Mouse (Mus musculus) forebrain, embryonic 10.5 days (tissue): ENCODE data around the gene Piwil4. TPM values are rescaled to one million over a fixed set of nuclear protein-coding genes. Genes with fewer than 3 reads are reported as not detected.

ENCODE experiments used
- DNase-seq: peaks from one replicate; pipeline ENCODE4 v3.0.0-alpha.2; 2017; ENCODE audit warnings: low spot score; ENCODE audit errors: extremely low spot score
- H3K27ac ChIP-seq: fragments of 300-500 bp; sonication (generic); 2 replicates; pipeline ENCODE4 v1.5.1; 2016; ENCODE audit warnings: mild to moderate bottlenecking
- H3K27me3 ChIP-seq: fragments of 300-500 bp; sonication (generic); 2 replicates; pipeline ENCODE4 v1.6.1; 2016; ENCODE audit warnings: mild to moderate bottlenecking; ENCODE audit not compliant: poor library complexity, severe bottlenecking
- H3K36me3 ChIP-seq: fragments of 300-500 bp; sonication (generic); replicated peaks from 2 replicates; pipeline ENCODE4 v1.6.1; 2016; ENCODE audit warnings: mild to moderate bottlenecking, moderate library complexity
- H3K4me1 ChIP-seq: fragments of 300-500 bp; sonication (generic); 2 replicates; pipeline ENCODE4 v1.6.1; 2016
- H3K4me3 ChIP-seq: fragments of 300-500 bp; sonication (generic); 2 replicates; pipeline ENCODE4 v1.5.1; 2016; ENCODE audit warnings: mild to moderate bottlenecking, moderate library complexity
- H3K9me3 ChIP-seq: fragments of 300-500 bp; sonication (generic); 2 replicates; pipeline ENCODE4 v1.6.1; 2016; ENCODE audit warnings: mild to moderate bottlenecking, moderate library complexity
- WGBS: fragments of 180-500 bp; shearing (Covaris S2); methylation state at CpG from one replicate; pipeline ENCODE4 v1.1.7; 2016; 5-methylcytosine and 5-hydroxymethylcytosine counted together
- polyA plus RNA-seq: library from polyadenylated mRNA; unstranded; fragments of >200 nt; fragmentation: Nextera tagmentation; extraction: Ambion mirVana; gene quantifications from 2 replicates; pipeline ENCODE4 v1.2.1, GENCODE M21; 2016

Gene Piwil4
- polyA plus RNA-seq, 1 experiment from 2014 or later: 0.14 TPM

DNA sequence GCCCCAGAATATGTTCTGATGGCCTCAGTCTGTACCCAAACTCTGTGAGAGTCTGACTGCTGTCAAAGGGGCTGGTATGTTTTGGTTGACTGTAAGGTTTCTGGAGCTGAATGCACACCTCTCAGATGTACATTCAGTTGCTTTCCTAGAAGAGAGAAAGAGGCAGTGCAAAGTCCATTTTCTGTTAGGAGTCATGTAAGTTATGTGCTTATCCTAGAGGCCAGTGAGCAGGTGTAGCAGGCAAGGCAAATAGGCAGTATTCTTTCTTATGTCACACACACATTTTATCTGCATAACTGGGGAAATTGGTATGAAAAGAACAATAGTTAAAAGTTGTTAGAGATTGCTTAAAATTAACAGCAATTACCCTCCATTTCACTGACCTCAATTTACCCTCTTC is 13.4 kb upstream of the Piwil4 start:
- H3K4me1 ChIP-seq: peaks cover 15% of the 10 kb centered on the region
- no peaks in the 10 kb centered on the region for H3K36me3 ChIP-seq
- H3K9me3 ChIP-seq: no peaks in the 10 kb centered on the region
- H3K4me3 ChIP-seq: no peak overlapping the region
- peaks cover 43% of the 10 kb centered on the region for H3K27me3 ChIP-seq
- no peak for DNase-seq
- H3K27ac ChIP-seq: no peak overlapping the region

DNA sequence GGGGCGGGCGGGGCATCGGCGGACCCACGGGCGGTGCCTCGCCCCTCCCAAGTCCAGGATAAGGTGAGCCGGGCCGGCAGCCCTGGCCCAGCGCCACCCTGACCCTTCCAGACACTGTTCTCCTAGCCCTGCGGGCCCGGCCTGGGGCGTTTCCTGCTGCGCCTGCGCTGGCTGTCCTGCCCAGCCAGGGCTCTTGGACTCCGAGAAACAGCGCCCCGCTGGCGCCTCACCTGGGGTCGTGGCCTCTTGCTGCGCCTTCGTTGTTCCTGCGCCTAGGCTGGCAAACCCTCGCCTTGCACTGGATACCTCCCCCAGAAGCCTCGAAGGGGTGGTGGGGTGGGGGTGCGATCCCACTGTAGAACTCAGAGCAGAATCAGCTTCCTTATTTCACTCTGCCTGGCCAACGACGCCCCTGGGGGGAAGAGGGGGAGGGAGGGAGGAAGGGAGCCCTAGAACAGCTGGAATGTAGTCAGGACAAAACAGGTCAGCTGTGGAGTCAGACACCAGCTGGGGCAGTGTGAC is 11.5 kb upstream of the Piwil4 start, which contains the start of gene Fut4:
Gene Fut4, minus strand, starts transcription at position 393 of the 522 bp plus-strand sequence.
- H3K9me3 ChIP-seq: no peaks in the 10 kb centered on the region
- peak within 1 kb of the TSS; percentile 83 for H3K27ac ChIP-seq
- peaks cover 15% of the 10 kb centered on the region for H3K4me1 ChIP-seq
- peak within 1 kb of the TSS; percentile 67 for H3K4me3 ChIP-seq
- H3K36me3 ChIP-seq: no peaks in the 10 kb centered on the region
- peak; percentile 47 for DNase-seq
- under 1% methylated on average over 28 of the region's 28 CpGs for WGBS
- H3K27me3 ChIP-seq: peaks cover 43% of the 10 kb centered on the region

GRCm38 (mm10) chr9:14751503-14752000 is 11.0 kb upstream of the Piwil4 start:
- 2% methylated on average over 50 of the region's 50 CpGs for WGBS
- peak; percentile 36 for DNase-seq
- peak overlapping the region; percentile 67 for H3K4me3 ChIP-seq
- peaks cover 43% of the 10 kb centered on the region for H3K27me3 ChIP-seq
- peak overlapping the region; percentile 83 for H3K27ac ChIP-seq
- no peaks in the 10 kb centered on the region for H3K36me3 ChIP-seq
- peaks cover 15% of the 10 kb centered on the region for H3K4me1 ChIP-seq
- H3K9me3 ChIP-seq: no peaks in the 10 kb centered on the region

DNA sequence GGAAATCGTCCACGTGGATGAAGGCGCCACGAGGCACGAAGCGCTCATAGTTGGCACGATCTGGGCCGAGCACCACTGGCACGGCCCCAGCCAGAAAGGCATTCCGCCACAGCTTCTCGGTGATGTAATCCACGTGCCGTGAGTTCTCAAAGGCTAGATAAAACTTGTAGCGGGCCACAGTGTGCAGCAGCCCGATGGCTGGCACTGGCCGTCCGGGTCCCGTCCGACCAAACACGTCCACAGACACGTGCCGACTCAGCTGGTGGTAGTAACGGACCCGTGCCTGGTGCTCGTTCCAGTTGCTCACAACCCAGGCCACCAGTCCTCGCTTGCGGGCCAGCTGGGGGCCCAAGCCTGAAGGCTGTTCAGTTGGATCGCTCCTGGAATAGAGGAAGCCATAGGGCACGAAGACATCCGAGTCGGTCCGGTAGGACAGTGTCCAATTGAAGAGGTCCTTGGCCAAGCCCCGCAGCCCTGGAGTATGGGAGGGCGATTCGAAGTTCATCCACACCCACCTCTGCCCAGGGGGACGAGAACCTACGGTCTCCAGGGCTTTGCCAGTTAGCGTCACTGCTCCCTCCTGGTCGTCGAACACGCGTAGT is 10.5 kb upstream of the Piwil4 start:
- no peaks in the 10 kb centered on the region for H3K36me3 ChIP-seq
- peak overlapping the region; percentile 83 for H3K27ac ChIP-seq
- H3K4me1 ChIP-seq: peaks cover 15% of the 10 kb centered on the region
- WGBS: 59% methylated on average over 42 of the region's 42 CpGs
- H3K4me3 ChIP-seq: peak overlapping the region; percentile 67
- no peaks in the 10 kb centered on the region for H3K9me3 ChIP-seq
- DNase-seq: no peak
- H3K27me3 ChIP-seq: peaks cover 43% of the 10 kb centered on the region

GRCm38 (mm10) chr9:14739498-14740150 is 909 bp downstream of the Piwil4 start:
- no peak overlapping the region for H3K27ac ChIP-seq
- no peak overlapping the region for H3K4me3 ChIP-seq
- no peak for DNase-seq
- 89% methylated on average over 4 of the region's 4 CpGs for WGBS
- no peaks in the 10 kb centered on the region for H3K9me3 ChIP-seq
- no peaks in the 10 kb centered on the region for H3K4me1 ChIP-seq
- no peaks in the 10 kb centered on the region for H3K27me3 ChIP-seq
- no peaks in the 10 kb centered on the region for H3K36me3 ChIP-seq

DNA sequence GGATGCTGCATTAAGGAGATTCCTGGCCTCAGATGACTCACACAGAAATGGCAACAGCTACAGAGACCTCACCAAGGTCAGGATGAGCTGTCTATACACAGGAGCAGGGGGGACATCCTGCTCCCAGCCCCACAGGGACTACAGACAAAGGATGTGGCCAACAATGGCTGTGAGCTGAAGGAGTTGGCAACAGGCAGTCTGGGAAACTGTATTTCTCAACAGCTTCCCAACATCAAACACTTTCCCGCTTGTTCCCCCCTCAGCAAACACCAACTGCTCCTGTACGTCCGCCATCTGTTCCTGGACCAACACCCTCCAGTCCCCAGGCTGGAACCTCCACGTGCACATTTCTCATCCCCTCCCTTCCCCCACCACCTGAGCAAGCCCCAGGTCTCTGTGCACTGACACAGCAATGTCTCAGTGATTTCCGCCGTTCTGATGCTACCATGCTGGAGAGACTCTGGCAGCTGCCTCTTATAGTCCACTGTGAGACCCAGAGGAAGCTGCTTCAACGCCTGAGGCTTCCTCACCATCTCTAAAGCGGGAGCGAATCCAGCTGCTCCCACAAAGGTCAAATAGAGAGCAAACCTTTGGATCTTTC is 9.5 kb downstream of the Piwil4 start:
- WGBS: 52% methylated on average over 9 of the region's 9 CpGs
- H3K9me3 ChIP-seq: no peaks in the 10 kb centered on the region
- peak overlapping the region; percentile 51 for H3K27ac ChIP-seq
- no peak for DNase-seq
- H3K36me3 ChIP-seq: no peaks in the 10 kb centered on the region
- no peaks in the 10 kb centered on the region for H3K27me3 ChIP-seq
- H3K4me3 ChIP-seq: no peak overlapping the region
- peaks cover 28% of the 10 kb centered on the region for H3K4me1 ChIP-seq

DNA sequence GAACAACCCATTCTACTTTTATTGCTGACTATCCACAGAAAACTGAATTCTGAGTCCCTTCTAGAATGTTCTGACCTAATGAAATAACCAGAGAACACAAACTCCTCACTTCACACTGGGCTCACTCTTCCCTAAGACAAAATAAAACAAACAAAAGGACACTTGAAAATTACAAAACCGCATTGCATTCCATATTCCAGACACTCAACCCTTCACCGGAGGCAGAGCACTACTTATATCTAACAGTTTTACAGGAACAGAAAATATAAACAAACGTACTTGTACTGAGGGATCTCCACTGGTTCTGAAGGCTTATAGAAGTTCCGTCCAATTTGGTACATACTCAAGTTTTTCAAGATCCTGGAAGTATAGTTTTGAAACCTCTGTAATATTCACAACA is 12.2 kb downstream of the Piwil4 start:
- no peaks in the 10 kb centered on the region for H3K9me3 ChIP-seq
- H3K27me3 ChIP-seq: no peaks in the 10 kb centered on the region
- no peak for DNase-seq
- no peak overlapping the region for H3K4me3 ChIP-seq
- H3K36me3 ChIP-seq: no peaks in the 10 kb centered on the region
- 90% methylated on average over 4 of the region's 4 CpGs for WGBS
- peaks cover 28% of the 10 kb centered on the region for H3K4me1 ChIP-seq
- no peak overlapping the region for H3K27ac ChIP-seq

GRCm38 (mm10) chr9:14726629-14727028 is 13.9 kb downstream of the Piwil4 start:
- H3K27ac ChIP-seq: no peak overlapping the region
- H3K4me3 ChIP-seq: no peak overlapping the region
- no peak for DNase-seq
- no peaks in the 10 kb centered on the region for H3K9me3 ChIP-seq
- H3K36me3 ChIP-seq: no peaks in the 10 kb centered on the region
- H3K27me3 ChIP-seq: 0 out of 2 replicates have a peak, but pooled peaks cover 8% of the 10 kb centered on the region
- WGBS: 94% methylated on average over 4 of the region's 4 CpGs
- peaks cover 25% of the 10 kb centered on the region for H3K4me1 ChIP-seq

DNA sequence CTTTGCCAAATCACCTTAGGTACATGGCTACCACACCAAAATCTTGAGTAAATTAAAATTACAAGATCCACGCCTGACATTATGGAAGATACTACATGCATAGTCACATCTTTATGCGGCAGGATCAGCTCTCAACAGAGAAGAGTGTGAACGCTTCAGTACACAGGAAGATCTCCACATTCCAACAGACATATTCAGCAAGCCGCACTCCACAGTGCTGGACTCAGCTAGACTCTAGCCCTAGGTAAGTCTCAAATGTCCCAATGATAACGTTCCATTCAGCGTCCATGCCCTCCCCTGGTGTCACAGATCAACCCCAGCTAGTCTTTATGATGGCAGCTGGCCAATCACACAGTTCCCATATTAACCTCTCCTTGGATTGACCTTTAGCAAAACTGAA is 14.5 kb downstream of the Piwil4 start:
- no peak for DNase-seq
- WGBS: 92% methylated on average over 6 of the region's 6 CpGs
- H3K4me3 ChIP-seq: no peak overlapping the region
- no peak overlapping the region for H3K27ac ChIP-seq
- H3K27me3 ChIP-seq: 0 out of 2 replicates have a peak, but pooled peaks cover 8% of the 10 kb centered on the region
- H3K4me1 ChIP-seq: peaks cover 19% of the 10 kb centered on the region
- no peaks in the 10 kb centered on the region for H3K36me3 ChIP-seq
- no peaks in the 10 kb centered on the region for H3K9me3 ChIP-seq

DNA sequence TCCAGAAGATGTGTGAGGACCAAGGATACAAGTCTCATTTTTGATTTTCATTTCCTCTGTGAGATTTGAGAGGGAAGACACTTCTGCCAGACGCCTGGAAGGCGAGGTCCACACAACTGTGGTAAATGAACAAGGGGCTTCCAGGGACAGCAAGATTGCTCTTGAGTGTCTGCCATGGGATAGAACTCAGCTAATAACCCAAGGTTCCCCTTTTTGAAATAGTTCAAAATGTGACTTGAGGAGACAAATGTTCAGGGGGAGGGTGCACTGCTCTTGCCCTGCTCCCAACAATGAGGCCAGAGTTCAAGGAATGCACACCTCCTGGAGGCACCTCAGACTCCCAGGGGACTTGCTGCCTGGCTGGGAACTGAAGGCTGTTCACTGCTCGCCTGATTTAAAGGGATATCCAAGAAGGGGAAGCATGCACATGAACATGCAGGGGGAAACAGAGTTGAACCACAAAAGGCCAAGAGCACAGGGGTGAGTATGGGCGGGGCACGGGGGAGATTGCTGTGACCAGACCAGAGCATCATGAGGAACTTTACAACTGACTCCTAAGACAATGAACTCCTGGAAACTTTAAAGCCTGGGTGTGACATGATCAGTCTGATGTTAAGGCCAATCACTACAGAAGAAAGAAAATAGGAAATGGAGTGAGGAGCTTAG is 15.6 kb downstream of the Piwil4 start:
- Histone ChIP-seq H3K27me3 (0 out of 2 replicates have a peak, but pooled peaks cover 8% of the 10 kb centered on the region), H3K9me3 (no peaks in the 10 kb centered on the region)
- 83% methylated on average over 5 of the region's 5 CpGs for WGBS

GRCm38 (mm10) chr9:14721610-14722009 is 18.9 kb downstream of the Piwil4 start:
- Histone ChIP-seq H3K36me3 (no peaks in the 10 kb centered on the region), H3K9me3 (no peaks in the 10 kb centered on the region), H3K4me1 (peaks cover 4% of the 10 kb centered on the region; the same call in 1 of the 2 replicates), H3K4me3 (no peak overlapping the region), H3K27ac (no peak overlapping the region), H3K27me3 (0 out of 2 replicates have a peak, but pooled peaks cover 8% of the 10 kb centered on the region)
- 88% methylated on average over 5 of the region's 5 CpGs for WGBS
- DNase-seq: no peak

More for the DNA sequence above, 15.6 kb downstream of the Piwil4 start:
- Histone ChIP-seq H3K4me3 (no peak overlapping the region), H3K36me3 (no peaks in the 10 kb centered on the region), H3K27ac (no peak overlapping the region), H3K4me1 (peaks cover 9% of the 10 kb centered on the region)
- no peak for DNase-seq

DNA sequence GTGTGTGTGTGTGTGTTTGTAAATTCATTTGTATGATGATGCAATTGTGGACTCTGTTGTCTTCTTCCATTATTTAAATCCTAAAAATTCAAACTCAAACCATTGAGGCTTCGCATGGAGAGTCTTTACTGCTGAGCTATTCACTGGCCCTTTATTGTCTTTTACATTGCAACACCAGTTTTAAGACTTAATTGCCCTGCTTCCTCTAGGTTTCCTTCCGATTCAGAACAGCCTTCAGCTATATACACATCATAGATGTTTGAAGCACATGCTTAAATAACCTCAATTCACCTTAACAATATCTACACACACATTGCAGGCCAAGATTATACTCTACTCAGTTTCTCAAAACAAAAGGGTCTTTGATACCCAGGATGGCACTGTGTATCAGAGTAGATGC is 20.1 kb downstream of the Piwil4 start:
- WGBS: 71% methylated on average over 2 of the region's 2 CpGs
- Histone ChIP-seq H3K9me3 (no peaks in the 10 kb centered on the region), H3K27ac (no peak overlapping the region), H3K4me1 (peaks cover 4% of the 10 kb centered on the region; the same call in 1 of the 2 replicates), H3K4me3 (no peak overlapping the region), H3K36me3 (no peaks in the 10 kb centered on the region), H3K27me3 (0 out of 2 replicates have a peak, but pooled peaks cover 8% of the 10 kb centered on the region)
- no peak for DNase-seq
